Mouse (Mus musculus) cerebellum, adult 11 months (tissue): ENCODE measurements around the gene Creb5.

Source experiments
- DNase-seq: peaks from one replicate; pipeline ENCODE4 v3.0.0; 2022

Gene Creb5

GRCm38 (mm10) chr6:53287038-53287561 lies at the start of gene Creb5:
TSS of gene Creb5 (plus strand) at chr6:53287270.
- DNase-seq = peak; percentile 89

GRCm38 (mm10) chr6:53259841-53260240 lies 27.2 kb upstream of the Creb5 start:
- peak; percentile 61 for DNase-seq

- DNase-seq = peak; percentile 17
Measured at GRCm38 (mm10) chr6:53262401-53262800, 24.7 kb upstream of the Creb5 start.

GRCm38 (mm10) chr6:53267036-53267435 lies 20.0 kb upstream of the Creb5 start:
- no peak for DNase-seq

- DNase-seq = no peak
Measured at GRCm38 (mm10) chr6:53267732-53268505, 19.2 kb upstream of the Creb5 start.

- DNase-seq = no peak
Measured at GRCm38 (mm10) chr6:53271216-53271615, 15.9 kb upstream of the Creb5 start.

GRCm38 (mm10) chr6:53271636-53272035 lies 15.4 kb upstream of the Creb5 start:
- DNase-seq = no peak

- peak; percentile 70 for DNase-seq
Measured at GRCm38 (mm10) chr6:53286389-53287037, 557 bp upstream of the Creb5 start.

GRCm38 (mm10) chr6:53287562-53288381 lies 702 bp downstream of the Creb5 start:
- peak; percentile 31 for DNase-seq

GRCm38 (mm10) chr6:53288584-53289558 lies 1.8 kb downstream of the Creb5 start:
- no peak for DNase-seq

GRCm38 (mm10) chr6:53289659-53290058 lies 2.6 kb downstream of the Creb5 start:
- DNase-seq = no peak

GRCm38 (mm10) chr6:53290215-53290990 lies 3.3 kb downstream of the Creb5 start:
- no peak for DNase-seq

GRCm38 (mm10) chr6:53292931-53293330 lies 5.9 kb downstream of the Creb5 start:
- no peak for DNase-seq

- no peak for DNase-seq
Measured at GRCm38 (mm10) chr6:53297851-53298250, 10.8 kb downstream of the Creb5 start.

GRCm38 (mm10) chr6:53304201-53304600 lies 17.1 kb downstream of the Creb5 start:
- no peak for DNase-seq

GRCm38 (mm10) chr6:53306156-53306555 lies 19.1 kb downstream of the Creb5 start:
- DNase-seq = no peak

GRCm38 (mm10) chr6:53306710-53307109 lies 19.6 kb downstream of the Creb5 start:
- no peak for DNase-seq

- no peak for DNase-seq
Measured at GRCm38 (mm10) chr6:53308684-53309083, 21.6 kb downstream of the Creb5 start.

GRCm38 (mm10) chr6:53313604-53314003 lies 26.5 kb downstream of the Creb5 start:
- no peak for DNase-seq

- DNase-seq = no peak
Measured at GRCm38 (mm10) chr6:53314126-53314525, 27.1 kb downstream of the Creb5 start.
